Mouse (Mus musculus) liver, adult (tissue): ENCODE measurements around the gene Syt3.
A peak's percentile ranks its signal among the peaks of the same experiment; 100 is the strongest.

Experiments
- GATA4 ChIP-seq: IDR thresholded peaks from 2 replicates; pipeline ENCODE4 v1.6.1; 2014; ENCODE audit warnings: mild to moderate bottlenecking, low read length; ENCODE audit not compliant: insufficient replicate concordance

Syt3 gene

GRCm38 (mm10) chr7:44373889-44374652 is 9.8 kb upstream of the Syt3 start:
- TF ChIP-seq GATA4 = peak; percentile 43; the same call in 1 of the 2 replicates

DNA sequence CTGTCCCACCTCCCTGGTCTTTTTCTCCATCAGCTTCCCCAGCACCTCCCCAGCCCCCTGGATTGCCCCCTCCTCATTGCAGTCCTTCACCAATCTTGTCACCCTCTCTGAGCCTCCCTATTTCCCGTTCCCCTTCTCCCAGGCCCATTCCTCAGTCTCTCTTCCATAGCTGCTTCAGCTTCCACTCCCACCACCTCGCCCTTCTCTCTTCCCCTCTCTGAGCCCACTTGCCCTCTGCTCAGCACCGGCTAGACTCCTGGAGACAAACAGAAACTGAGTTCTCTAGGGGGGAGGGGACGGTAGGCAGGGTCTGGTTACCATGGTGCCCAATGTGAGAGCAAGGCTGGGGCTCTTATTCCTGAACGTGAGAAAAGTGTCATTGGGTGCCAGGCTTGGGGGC is 9.1 kb upstream of the Syt3 start:
- no peak for TF ChIP-seq GATA4

DNA sequence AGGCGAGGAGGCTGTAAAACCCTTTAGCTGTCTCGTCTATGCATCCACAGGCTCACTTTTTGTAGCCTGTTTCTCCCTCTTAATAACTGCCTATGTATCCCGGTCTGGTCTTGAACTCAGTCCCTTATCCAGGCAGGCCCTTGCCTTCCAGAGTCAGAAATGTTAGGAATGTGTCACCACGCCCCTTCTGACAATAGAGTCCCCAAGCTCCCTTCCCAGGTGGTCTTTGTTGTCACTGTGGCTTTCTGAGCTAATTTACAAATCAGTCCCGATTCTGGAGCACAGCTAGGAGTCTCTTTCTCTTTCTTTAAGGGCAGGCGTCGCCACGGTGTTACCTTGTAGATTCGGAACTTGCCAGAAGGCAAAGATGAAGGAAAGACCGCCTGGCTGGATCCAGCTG is 8.7 kb upstream of the Syt3 start:
- no peak for TF ChIP-seq GATA4

DNA sequence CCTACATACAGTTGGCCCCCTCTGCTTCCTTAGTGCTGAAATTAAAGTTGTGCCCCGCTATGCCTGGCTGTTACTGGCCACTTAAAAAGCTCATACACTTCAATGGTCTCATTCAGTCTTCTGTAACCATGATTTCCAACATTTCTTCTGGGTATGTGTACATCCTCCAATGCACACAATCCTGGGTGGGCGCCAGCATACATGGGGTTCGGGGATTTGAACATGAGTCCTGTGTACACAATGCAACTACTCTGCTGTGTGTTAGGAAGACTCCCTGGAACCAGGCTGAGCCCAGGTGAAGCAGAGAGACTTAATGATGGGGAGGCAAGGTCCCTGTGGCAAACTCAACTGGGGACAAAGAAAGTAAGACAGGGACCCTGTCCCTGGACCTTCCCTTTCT is 8.1 kb upstream of the Syt3 start:
- TF ChIP-seq GATA4 = no peak

- TF ChIP-seq GATA4 = no peak
Measured at GRCm38 (mm10) chr7:44378290-44378689, 5.6 kb upstream of the Syt3 start.

GRCm38 (mm10) chr7:44382541-44382940 is 1.4 kb upstream of the Syt3 start:
- no peak for TF ChIP-seq GATA4

DNA sequence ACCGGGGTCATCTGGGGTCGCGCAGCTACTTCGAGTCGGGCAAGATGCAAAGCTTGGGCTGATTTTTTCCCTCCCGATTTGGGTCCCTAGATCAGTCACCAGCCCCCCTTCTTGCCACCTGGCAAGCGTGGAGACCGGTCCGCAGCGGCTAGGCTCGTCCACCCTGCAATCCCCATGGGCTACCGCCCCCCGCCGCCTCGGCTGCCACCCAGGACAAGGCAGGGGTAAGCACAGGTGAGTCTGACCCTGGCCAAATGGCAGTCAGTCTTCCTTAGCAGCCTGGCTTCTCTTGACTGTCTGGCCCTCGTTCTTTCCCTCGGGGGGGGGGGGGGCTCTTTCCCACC is 786 bp downstream of the Syt3 start:
- TF ChIP-seq GATA4 = no peak

GRCm38 (mm10) chr7:44385720-44386119 is 1.8 kb downstream of the Syt3 start, which contains the start of gene 1700008O03Rik:
TSS of gene 1700008O03Rik (minus strand) at chr7:44385820.
- no peak for TF ChIP-seq GATA4

DNA sequence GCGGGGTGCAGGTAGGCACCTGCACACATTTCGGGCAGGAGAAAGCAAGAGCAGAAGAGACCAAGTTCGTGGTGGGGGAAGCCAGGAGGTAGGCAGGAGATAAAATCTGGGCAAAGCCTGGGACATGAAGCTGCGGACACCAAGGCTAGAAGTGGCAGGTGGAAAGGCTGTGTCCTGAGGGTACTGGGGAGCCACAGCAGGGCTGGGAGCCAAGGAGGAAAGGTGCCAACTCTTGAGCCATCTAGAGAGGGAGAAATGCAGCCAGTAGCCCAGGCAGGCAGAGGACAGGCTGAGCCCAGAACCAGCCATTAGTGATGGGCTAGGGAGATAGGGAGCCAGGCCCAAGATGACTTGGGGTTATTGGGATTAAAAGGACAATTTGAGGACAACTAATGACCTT is 7.9 kb downstream of the Syt3 start:
- TF ChIP-seq GATA4 = no peak

DNA sequence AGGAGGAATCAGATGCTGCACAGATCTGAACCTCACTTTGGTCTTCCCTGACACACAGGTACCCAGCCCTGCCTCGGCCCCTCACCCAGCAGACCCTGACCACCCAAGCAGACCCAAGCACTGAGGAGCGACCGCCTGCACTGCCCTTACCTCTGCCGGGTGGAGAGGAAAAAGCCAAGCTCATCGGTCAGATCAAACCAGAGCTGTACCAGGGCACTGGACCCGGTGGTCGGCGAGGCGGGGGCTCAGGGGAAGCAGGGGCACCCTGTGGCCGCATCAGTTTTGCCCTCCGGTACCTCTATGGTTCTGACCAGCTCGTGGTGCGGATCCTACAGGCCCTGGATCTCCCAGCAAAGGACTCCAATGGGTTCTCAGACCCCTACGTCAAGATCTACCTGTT is 8.4 kb downstream of the Syt3 start:
- TF ChIP-seq GATA4 = no peak

- no peak for TF ChIP-seq GATA4
Measured at GRCm38 (mm10) chr7:44393284-44393683, 9.4 kb downstream of the Syt3 start.

DNA sequence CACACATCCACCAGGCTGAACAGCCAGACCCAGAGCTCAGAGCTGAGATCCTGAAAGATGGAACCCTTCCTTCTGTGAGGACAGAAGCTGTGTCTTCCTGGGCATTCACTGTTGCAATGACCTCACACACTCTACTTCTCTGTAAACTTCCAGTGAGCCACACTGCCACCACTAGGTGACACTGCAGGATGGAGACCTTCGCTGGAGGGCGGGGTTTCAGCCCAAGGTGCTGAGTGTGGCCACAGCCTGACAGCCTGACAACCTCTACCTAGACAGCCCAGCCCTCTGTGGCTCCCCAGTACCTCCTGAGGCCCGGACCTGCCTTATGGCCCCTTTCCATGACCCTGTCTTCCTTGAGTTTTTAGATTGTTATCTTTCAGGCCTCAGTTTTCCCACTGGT is 14.7 kb downstream of the Syt3 start:
- no peak for TF ChIP-seq GATA4

- TF ChIP-seq GATA4 = no peak
Measured at GRCm38 (mm10) chr7:44401673-44402072, 17.8 kb downstream of the Syt3 start.

- no peak for TF ChIP-seq GATA4
Measured at GRCm38 (mm10) chr7:44405346-44406014, 21.6 kb downstream of the Syt3 start.

- no peak for TF ChIP-seq GATA4
Measured at GRCm38 (mm10) chr7:44406015-44406355, 22.1 kb downstream of the Syt3 start.

- no peak for TF ChIP-seq GATA4
Measured at GRCm38 (mm10) chr7:44411144-44411543, 27.2 kb downstream of the Syt3 start.

DNA sequence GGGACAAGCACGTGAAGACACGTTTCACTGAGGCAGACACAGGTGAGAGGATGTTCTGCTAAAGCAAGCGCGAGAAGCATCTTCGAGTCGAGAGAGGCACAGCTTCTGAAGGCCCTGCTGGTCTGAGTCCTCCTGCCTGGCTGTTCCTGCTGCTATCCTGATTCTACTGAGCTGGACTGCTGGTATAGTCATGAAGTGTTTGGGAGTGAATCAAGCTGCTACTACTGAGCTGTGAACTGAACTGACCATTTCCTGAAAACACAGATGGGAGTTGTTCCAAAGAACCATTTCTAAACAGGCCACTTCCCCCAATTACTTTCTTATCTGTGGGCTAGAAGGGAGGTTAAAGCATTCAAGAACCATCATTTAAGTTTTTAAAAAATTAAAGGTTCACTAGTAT is 29.4 kb downstream of the Syt3 start:
- TF ChIP-seq GATA4 = no peak
